Mouse (Mus musculus): ENCODE measurements at regions not wholly inside any gene's neighbourhood (a gene's known extent, or its start where the extent isn't known, plus 50 kb on each side); places are given as distances from the start of the nearest gene placed in this dataset.

- no peak for ATAC-seq (replicated peaks; ENCODE audit: low FRiP score)
- WGBS, result 91% methylated on average over 4 of the region's 4 CpGs
Measured at GRCm38 (mm10) chr9:59143610-59144009, 107.4 kb upstream of the Neo1 start.

GRCm38 (mm10) chr9:59134171-59135041 is 98.2 kb upstream of the Neo1 start:
- Histone ChIP-seq H3K9ac (no peak overlapping the region), H3K4me3 (replicated peaks) (peak overlapping the region; percentile 20)
- 12% methylated on average over 15 of the region's 15 CpGs for WGBS

More at GRCm38 (mm10) chr9:59143610-59144009, 107.4 kb upstream of the Neo1 start:
- H3K9ac ChIP-seq, result no peak overlapping the region
- H3K9me3 ChIP-seq (replicated peaks), result no peaks in the 10 kb centered on the region
- no peak overlapping the region for H3K4me3 ChIP-seq (replicated peaks)
- no peaks in the 10 kb centered on the region for H3K36me3 ChIP-seq
- H3K4me2 ChIP-seq, result no peak overlapping the region
- no peaks in the 10 kb centered on the region for H3K4me1 ChIP-seq
- no peak overlapping the region for H3K27ac ChIP-seq
- H3K27me3 ChIP-seq, result no peaks in the 10 kb centered on the region

GRCm38 (mm10) chr9:59129699-59130340 is 93.6 kb upstream of the Neo1 start:
- no peak for ATAC-seq (replicated peaks; ENCODE audit: low FRiP score)
- H3K9ac ChIP-seq, result no peak overlapping the region
- H3K27me3 ChIP-seq, result no peaks in the 10 kb centered on the region
- no peak overlapping the region for H3K4me2 ChIP-seq
- H3K4me3 ChIP-seq (replicated peaks), result no peak overlapping the region
- WGBS, result 86% methylated on average over 9 of the region's 9 CpGs
- H3K9me3 ChIP-seq (replicated peaks), result no peaks in the 10 kb centered on the region
- H3K4me1 ChIP-seq, result peaks cover 16% of the 10 kb centered on the region
- no peak overlapping the region for H3K27ac ChIP-seq
- no peaks in the 10 kb centered on the region for H3K36me3 ChIP-seq

More at GRCm38 (mm10) chr9:59134171-59135041, 98.2 kb upstream of the Neo1 start:
- peak; percentile 94 for ATAC-seq (replicated peaks; ENCODE audit: low FRiP score)
- H3K4me1 ChIP-seq, result peaks cover 20% of the 10 kb centered on the region
- peak overlapping the region; percentile 87 for H3K27ac ChIP-seq
- H3K4me2 ChIP-seq, result peak overlapping the region; percentile 45
- no peaks in the 10 kb centered on the region for H3K36me3 ChIP-seq
- no peaks in the 10 kb centered on the region for H3K9me3 ChIP-seq (replicated peaks)
- no peaks in the 10 kb centered on the region for H3K27me3 ChIP-seq

- Histone ChIP-seq H3K4me3 (replicated peaks) (no peak overlapping the region), H3K9ac (no peak overlapping the region), H3K9me3 (replicated peaks) (no peaks in the 10 kb centered on the region), H3K27ac (no peak overlapping the region), H3K36me3 (no peaks in the 10 kb centered on the region), H3K4me1 (peaks cover 11% of the 10 kb centered on the region), H3K4me2 (no peak overlapping the region), H3K27me3 (no peaks in the 10 kb centered on the region)
- 79% methylated on average over 1 of the region's 1 CpGs for WGBS
- no peak for ATAC-seq (replicated peaks; ENCODE audit: low FRiP score)
Measured at GRCm38 (mm10) chr9:59129252-59129651, 93.0 kb upstream of the Neo1 start.

- Histone ChIP-seq H3K9me3 (replicated peaks) (no peaks in the 10 kb centered on the region), H3K27me3 (no peaks in the 10 kb centered on the region), H3K4me3 (replicated peaks) (no peak overlapping the region), H3K27ac (no peak overlapping the region), H3K4me1 (no peaks in the 10 kb centered on the region; the same call in 1 of the 2 replicates), H3K9ac (no peak overlapping the region), H3K4me2 (no peak overlapping the region), H3K36me3 (no peaks in the 10 kb centered on the region)
- no peak for ATAC-seq (replicated peaks; ENCODE audit: low FRiP score)
- WGBS, result 79% methylated on average over 2 of the region's 2 CpGs
Measured at GRCm38 (mm10) chr9:59128023-59128422, 91.8 kb upstream of the Neo1 start.

GRCm38 (mm10) chr9:59125886-59126285 is 89.6 kb upstream of the Neo1 start:
- Histone ChIP-seq H3K4me3 (replicated peaks) (no peak overlapping the region), H3K27ac (no peak overlapping the region), H3K9me3 (replicated peaks) (no peaks in the 10 kb centered on the region), H3K4me1 (no peaks in the 10 kb centered on the region), H3K9ac (no peak overlapping the region), H3K36me3 (no peaks in the 10 kb centered on the region), H3K4me2 (no peak overlapping the region), H3K27me3 (no peaks in the 10 kb centered on the region)
- 74% methylated on average over 6 of the region's 6 CpGs for WGBS
- no peak for ATAC-seq (replicated peaks; ENCODE audit: low FRiP score)

- Histone ChIP-seq H3K4me3 (replicated peaks) (no peak overlapping the region), H3K4me1 (no peaks in the 10 kb centered on the region), H3K27ac (no peak overlapping the region), H3K4me2 (no peak overlapping the region), H3K27me3 (no peaks in the 10 kb centered on the region), H3K9ac (no peak overlapping the region), H3K9me3 (replicated peaks) (no peaks in the 10 kb centered on the region), H3K36me3 (no peaks in the 10 kb centered on the region)
- ATAC-seq (replicated peaks; ENCODE audit: low FRiP score), result no peak
- whole genome bisulfite sequencing, result 48% methylated on average over 2 of the region's 2 CpGs
Measured at GRCm38 (mm10) chr9:59116561-59116960, 80.3 kb upstream of the Neo1 start.

GRCm38 (mm10) chr9:59113859-59114258 is 77.6 kb upstream of the Neo1 start:
- no peak for ATAC-seq (replicated peaks; ENCODE audit: low FRiP score)
- WGBS, result 68% methylated on average over 4 of the region's 4 CpGs
- Histone ChIP-seq H3K9me3 (replicated peaks) (no peaks in the 10 kb centered on the region), H3K27ac (no peak overlapping the region), H3K4me1 (no peaks in the 10 kb centered on the region), H3K9ac (no peak overlapping the region), H3K4me2 (no peak overlapping the region), H3K36me3 (no peaks in the 10 kb centered on the region), H3K27me3 (no peaks in the 10 kb centered on the region), H3K4me3 (replicated peaks) (no peak overlapping the region)

- H3K27ac ChIP-seq, result no peak overlapping the region
- WGBS, result 70% methylated on average over 5 of the region's 5 CpGs
- no peak overlapping the region for H3K4me3 ChIP-seq (replicated peaks)
- no peaks in the 10 kb centered on the region for H3K27me3 ChIP-seq
- no peak for ATAC-seq (replicated peaks; ENCODE audit: low FRiP score)
- H3K4me2 ChIP-seq, result no peak overlapping the region
- H3K36me3 ChIP-seq, result no peaks in the 10 kb centered on the region
- H3K9ac ChIP-seq, result no peak overlapping the region
- H3K9me3 ChIP-seq (replicated peaks), result no peaks in the 10 kb centered on the region
- H3K4me1 ChIP-seq, result 0 out of 2 replicates have a peak, but pooled peaks cover 2% of the 10 kb centered on the region
Measured at GRCm38 (mm10) chr9:59099738-59100137, 63.5 kb upstream of the Neo1 start.

- ATAC-seq (replicated peaks; ENCODE audit: low FRiP score), result no peak
- H3K27me3 ChIP-seq, result no peaks in the 10 kb centered on the region
- no peak overlapping the region for H3K4me3 ChIP-seq (replicated peaks)
- WGBS, result 71% methylated on average over 4 of the region's 4 CpGs
- 0 out of 2 replicates have a peak, but pooled peaks cover 2% of the 10 kb centered on the region for H3K4me1 ChIP-seq
- no peak overlapping the region for H3K27ac ChIP-seq
- no peak overlapping the region for H3K4me2 ChIP-seq
- no peak overlapping the region for H3K9ac ChIP-seq
- H3K36me3 ChIP-seq, result no peaks in the 10 kb centered on the region
- no peaks in the 10 kb centered on the region for H3K9me3 ChIP-seq (replicated peaks)
Measured at GRCm38 (mm10) chr9:59097564-59097963, 61.3 kb upstream of the Neo1 start.

- H3K4me1 ChIP-seq, result 0 out of 2 replicates have a peak, but pooled peaks cover 2% of the 10 kb centered on the region
- no peaks in the 10 kb centered on the region for H3K27me3 ChIP-seq
- WGBS, result 72% methylated on average over 12 of the region's 12 CpGs
- no peaks in the 10 kb centered on the region for H3K36me3 ChIP-seq
- no peak overlapping the region for H3K9ac ChIP-seq
- no peak overlapping the region for H3K27ac ChIP-seq
- H3K4me3 ChIP-seq (replicated peaks), result no peak overlapping the region
- ATAC-seq (replicated peaks; ENCODE audit: low FRiP score), result no peak
- H3K4me2 ChIP-seq, result no peak overlapping the region
- no peaks in the 10 kb centered on the region for H3K9me3 ChIP-seq (replicated peaks)
Measured at GRCm38 (mm10) chr9:59096551-59097268, 60.5 kb upstream of the Neo1 start.

- Histone ChIP-seq H3K4me1 (0 out of 2 replicates have a peak, but pooled peaks cover 2% of the 10 kb centered on the region), H3K27ac (no peak overlapping the region), H3K4me2 (no peak overlapping the region), H3K27me3 (no peaks in the 10 kb centered on the region), H3K36me3 (no peaks in the 10 kb centered on the region), H3K9ac (no peak overlapping the region), H3K4me3 (replicated peaks) (no peak overlapping the region), H3K9me3 (replicated peaks) (no peaks in the 10 kb centered on the region)
- WGBS, result 54% methylated on average over 7 of the region's 7 CpGs
- no peak for ATAC-seq (replicated peaks; ENCODE audit: low FRiP score)
Measured at GRCm38 (mm10) chr9:59095626-59096025, 59.4 kb upstream of the Neo1 start.

All from kidney, embryonic 15.5 days (tissue).